Mouse (Mus musculus) WW6 (cell line): ENCODE results near the gene Abhd12.

ENCODE experiments used
- DNase-seq: peaks from one replicate; pipeline ENCODE4 v3.0.0-alpha.2; 2013; ENCODE audit warnings: low read depth, low spot score

The Abhd12 gene

GRCm38 (mm10) chr2:150808381-150808780 is 96.2 kb downstream of the Abhd12 start:
- no peak for DNase-seq

- no peak for DNase-seq
Measured at GRCm38 (mm10) chr2:150803035-150803434, 101.5 kb downstream of the Abhd12 start.

- no peak for DNase-seq
Measured at GRCm38 (mm10) chr2:150800616-150801015, 103.9 kb downstream of the Abhd12 start.

- no peak for DNase-seq
Measured at GRCm38 (mm10) chr2:150798084-150798483, 106.5 kb downstream of the Abhd12 start.

- peak; percentile 18 for DNase-seq
Measured at GRCm38 (mm10) chr2:150793320-150793719, 111.2 kb downstream of the Abhd12 start.

- no peak for DNase-seq
Measured at GRCm38 (mm10) chr2:150788768-150789550, 115.6 kb downstream of the Abhd12 start.

- DNase-seq = peak; percentile 20
Measured at GRCm38 (mm10) chr2:150787234-150787771, 117.2 kb downstream of the Abhd12 start.

- DNase-seq = peak; percentile 77
Measured at GRCm38 (mm10) chr2:150786251-150787180, 118.0 kb downstream of the Abhd12 start, which contains the start of gene Pygb. TSS of gene Pygb (plus strand) at chr2:150786735.

- no peak for DNase-seq
Measured at GRCm38 (mm10) chr2:150782801-150783200, 121.7 kb downstream of the Abhd12 start.
